Mouse (Mus musculus): Measurements from ENCODE around the gene Apbb1ip. TPM values are rescaled to one million over a fixed set of nuclear protein-coding genes. Genes with fewer than 3 reads are reported as not detected.

The Apbb1ip gene
- polyA plus RNA-seq, 1 experiment = 0.74 TPM

- no peak for DNase-seq (ENCODE audit: low read depth)
Observed at GRCm38 (mm10) chr2:22796487-22796886, 22.6 kb downstream of the Apbb1ip start.

DNA sequence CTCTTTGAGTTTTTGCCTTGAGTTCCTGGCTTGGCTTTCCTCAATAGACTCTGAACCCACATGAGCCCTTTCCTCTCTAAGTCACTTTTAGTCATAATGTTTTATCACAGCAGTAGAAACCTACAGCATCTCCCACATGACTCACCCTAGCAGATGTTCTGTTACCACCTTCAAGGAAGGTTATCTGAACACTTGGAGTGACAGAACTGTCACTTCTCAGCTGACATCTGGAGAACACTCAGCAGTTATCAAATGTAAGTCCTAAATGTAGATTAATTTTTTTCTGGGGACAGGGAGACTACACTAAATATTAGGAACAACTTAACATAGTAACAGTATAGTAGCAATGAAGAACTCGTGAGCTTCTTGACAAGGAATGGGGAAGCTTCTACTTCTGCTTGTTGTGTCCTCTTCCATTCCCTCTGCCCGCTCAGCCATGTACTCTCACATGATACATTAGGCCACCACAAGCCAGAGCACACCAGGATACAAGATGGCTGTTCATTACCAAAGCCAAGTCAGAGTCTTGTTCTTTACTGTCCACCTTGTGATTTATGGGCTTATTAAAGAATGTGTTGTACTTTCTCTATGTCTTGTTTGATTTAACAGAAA, 25.6 kb downstream of the Apbb1ip start:
- no peak for TF ChIP-seq CTCF (IDR thresholded peaks at IDR 0.05; ENCODE audit: borderline replicate concordance, extremely low read depth, insufficient read depth, insufficient read length)
- TF ChIP-seq POLR2A (IDR thresholded peaks at IDR 0.05; ENCODE audit: borderline replicate concordance, extremely low read depth, insufficient read depth, insufficient read length, poor library complexity, severe bottlenecking) = no peak
- DNase-seq (ENCODE audit: low read depth) = no peak

More at GRCm38 (mm10) chr2:22796487-22796886, 22.6 kb downstream of the Apbb1ip start:
- TF ChIP-seq CTCF (IDR thresholded peaks at IDR 0.05; ENCODE audit: borderline replicate concordance, extremely low read depth, insufficient read depth, insufficient read length) (no peak), POLR2A (IDR thresholded peaks at IDR 0.05; ENCODE audit: borderline replicate concordance, extremely low read depth, insufficient read depth, insufficient read length, poor library complexity, severe bottlenecking) (no peak)

- no peak for TF ChIP-seq CTCF (IDR thresholded peaks at IDR 0.05; ENCODE audit: borderline replicate concordance, extremely low read depth, insufficient read depth, insufficient read length)
- no peak for TF ChIP-seq POLR2A (IDR thresholded peaks at IDR 0.05; ENCODE audit: borderline replicate concordance, extremely low read depth, insufficient read depth, insufficient read length, poor library complexity, severe bottlenecking)
- no peak for DNase-seq (ENCODE audit: low read depth)
Observed at GRCm38 (mm10) chr2:22805589-22805988, 31.7 kb downstream of the Apbb1ip start.

GRCm38 (mm10) chr2:22806576-22806975, 32.7 kb downstream of the Apbb1ip start:
- DNase-seq (ENCODE audit: low read depth) = no peak
- TF ChIP-seq POLR2A (IDR thresholded peaks at IDR 0.05; ENCODE audit: borderline replicate concordance, extremely low read depth, insufficient read depth, insufficient read length, poor library complexity, severe bottlenecking) = no peak
- TF ChIP-seq CTCF (IDR thresholded peaks at IDR 0.05; ENCODE audit: borderline replicate concordance, extremely low read depth, insufficient read depth, insufficient read length) = no peak

GRCm38 (mm10) chr2:22807312-22807711, 33.4 kb downstream of the Apbb1ip start:
- no peak for DNase-seq (ENCODE audit: low read depth)
- TF ChIP-seq CTCF (IDR thresholded peaks at IDR 0.05; ENCODE audit: borderline replicate concordance, extremely low read depth, insufficient read depth, insufficient read length) = no peak
- no peak for TF ChIP-seq POLR2A (IDR thresholded peaks at IDR 0.05; ENCODE audit: borderline replicate concordance, extremely low read depth, insufficient read depth, insufficient read length, poor library complexity, severe bottlenecking)

GRCm38 (mm10) chr2:22810851-22811250, 37.0 kb downstream of the Apbb1ip start:
- no peak for TF ChIP-seq POLR2A (IDR thresholded peaks at IDR 0.05; ENCODE audit: borderline replicate concordance, extremely low read depth, insufficient read depth, insufficient read length, poor library complexity, severe bottlenecking)
- no peak for TF ChIP-seq CTCF (IDR thresholded peaks at IDR 0.05; ENCODE audit: borderline replicate concordance, extremely low read depth, insufficient read depth, insufficient read length)
- DNase-seq (ENCODE audit: low read depth) = no peak

- TF ChIP-seq POLR2A (IDR thresholded peaks at IDR 0.05; ENCODE audit: borderline replicate concordance, extremely low read depth, insufficient read depth, insufficient read length, poor library complexity, severe bottlenecking) (no peak), CTCF (IDR thresholded peaks at IDR 0.05; ENCODE audit: borderline replicate concordance, extremely low read depth, insufficient read depth, insufficient read length) (no peak)
- DNase-seq (ENCODE audit: low read depth) = no peak
Observed at GRCm38 (mm10) chr2:22811466-22811865, 37.6 kb downstream of the Apbb1ip start.

DNA sequence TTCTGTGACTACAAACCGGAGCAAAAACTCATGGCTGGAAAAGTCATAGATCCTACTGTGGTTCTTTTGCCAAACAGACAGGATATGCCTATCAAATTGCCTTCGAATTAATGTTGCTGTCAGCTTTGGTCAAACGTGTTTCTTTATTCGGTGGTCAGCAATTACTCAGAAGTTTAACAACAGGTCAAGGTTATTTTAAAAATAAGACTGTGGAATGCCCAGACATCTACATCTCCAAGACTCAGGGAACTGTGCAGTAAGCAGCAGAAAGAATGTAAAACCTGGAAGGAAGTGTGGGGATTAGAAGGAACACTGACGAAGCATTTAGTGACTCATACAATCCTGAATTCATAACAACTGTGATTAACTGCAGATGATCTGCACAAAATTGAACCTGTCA, 40.0 kb downstream of the Apbb1ip start:
- TF ChIP-seq CTCF (IDR thresholded peaks at IDR 0.05; ENCODE audit: borderline replicate concordance, extremely low read depth, insufficient read depth, insufficient read length) (no peak), POLR2A (IDR thresholded peaks at IDR 0.05; ENCODE audit: borderline replicate concordance, extremely low read depth, insufficient read depth, insufficient read length, poor library complexity, severe bottlenecking) (no peak)
- DNase-seq (ENCODE audit: low read depth) = no peak

- TF ChIP-seq POLR2A (IDR thresholded peaks at IDR 0.05; ENCODE audit: borderline replicate concordance, extremely low read depth, insufficient read depth, insufficient read length, poor library complexity, severe bottlenecking) (no peak), CTCF (IDR thresholded peaks at IDR 0.05; ENCODE audit: borderline replicate concordance, extremely low read depth, insufficient read depth, insufficient read length) (no peak)
Observed at GRCm38 (mm10) chr2:22815674-22816073, 41.8 kb downstream of the Apbb1ip start.

DNA sequence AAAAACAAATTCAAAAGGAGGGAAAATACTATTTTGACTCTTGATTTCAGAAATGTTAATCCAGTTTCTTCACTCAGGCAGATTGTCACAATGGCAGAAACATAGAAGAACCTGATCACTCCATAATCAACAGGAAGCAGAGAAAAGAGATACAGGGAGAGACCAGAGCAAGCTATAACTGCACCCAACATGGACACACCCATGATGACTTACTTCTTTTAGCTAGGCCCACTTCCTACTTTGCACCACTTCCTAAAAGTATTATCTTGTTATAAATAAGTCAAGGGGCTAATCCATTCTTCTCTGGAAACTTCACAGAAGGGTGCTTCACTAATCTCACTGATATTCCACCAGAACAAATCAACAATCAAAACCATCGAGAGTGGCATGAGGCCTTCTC, 42.3 kb downstream of the Apbb1ip start:
- no peak for TF ChIP-seq POLR2A (IDR thresholded peaks at IDR 0.05; ENCODE audit: borderline replicate concordance, extremely low read depth, insufficient read depth, insufficient read length, poor library complexity, severe bottlenecking)
- no peak for TF ChIP-seq CTCF (IDR thresholded peaks at IDR 0.05; ENCODE audit: borderline replicate concordance, extremely low read depth, insufficient read depth, insufficient read length)
- DNase-seq (ENCODE audit: low read depth) = no peak

More at GRCm38 (mm10) chr2:22815674-22816073, 41.8 kb downstream of the Apbb1ip start:
- no peak for DNase-seq (ENCODE audit: low read depth)

- TF ChIP-seq POLR2A (IDR thresholded peaks at IDR 0.05; ENCODE audit: borderline replicate concordance, extremely low read depth, insufficient read depth, insufficient read length, poor library complexity, severe bottlenecking) (no peak), CTCF (IDR thresholded peaks at IDR 0.05; ENCODE audit: borderline replicate concordance, extremely low read depth, insufficient read depth, insufficient read length) (no peak)
- DNase-seq (ENCODE audit: low read depth) = no peak
Observed at GRCm38 (mm10) chr2:22822293-22822692, 48.4 kb downstream of the Apbb1ip start.

GRCm38 (mm10) chr2:22845514-22845913, 71.6 kb downstream of the Apbb1ip start:
- DNase-seq (ENCODE audit: low read depth) = no peak
- no peak for TF ChIP-seq CTCF (IDR thresholded peaks at IDR 0.05; ENCODE audit: borderline replicate concordance, extremely low read depth, insufficient read depth, insufficient read length)
- TF ChIP-seq POLR2A (IDR thresholded peaks at IDR 0.05; ENCODE audit: borderline replicate concordance, extremely low read depth, insufficient read depth, insufficient read length, poor library complexity, severe bottlenecking) = no peak

Measured in brain, embryonic 14.5 days (tissue).